Mouse (Mus musculus): ENCODE measurements around the gene Gm49340. TPM values are rescaled to one million over a fixed set of nuclear protein-coding genes. Genes with fewer than 3 reads are reported as not detected.

Gm49340 gene
- polyA plus RNA-seq (2014; fragmentation: Illumina TruSeq; extraction: RNeasy Lipid Tissue Mini Kit (QIAGEN cat#74804); ENCODE audit: insufficient read depth, low read depth, low replicate concordance), result not detected

DNA sequence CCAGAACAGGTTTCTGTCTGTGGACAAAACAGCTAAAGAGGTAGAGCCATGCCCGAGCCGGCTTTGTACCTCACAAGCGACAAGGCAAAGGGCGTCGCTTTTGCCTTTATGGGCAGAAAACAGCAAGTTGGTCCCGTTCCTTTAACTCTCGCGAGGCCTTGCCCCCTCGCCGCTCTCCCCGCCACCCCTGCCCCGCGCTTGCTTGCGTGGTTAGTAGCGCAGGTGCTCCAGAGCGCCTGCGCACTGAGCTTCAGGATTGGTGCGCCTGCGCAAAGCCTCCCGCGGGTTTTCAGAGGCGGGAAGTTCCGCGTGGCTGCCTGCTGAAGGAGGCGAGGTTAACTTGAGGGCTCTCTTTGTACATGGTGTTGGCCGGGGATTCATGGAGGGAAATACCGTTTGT, at the start of gene Gm49340, which contains the start of the genes Aspa and Spata22:
TSS of gene Gm49340 (plus strand) at position 300 of the 400 bp plus-strand sequence.
TSS of gene Aspa (minus strand) at position 155 of the 400 bp plus-strand sequence.
TSS of gene Spata22 (plus strand) at position 300 of the 400 bp plus-strand sequence.

DNA sequence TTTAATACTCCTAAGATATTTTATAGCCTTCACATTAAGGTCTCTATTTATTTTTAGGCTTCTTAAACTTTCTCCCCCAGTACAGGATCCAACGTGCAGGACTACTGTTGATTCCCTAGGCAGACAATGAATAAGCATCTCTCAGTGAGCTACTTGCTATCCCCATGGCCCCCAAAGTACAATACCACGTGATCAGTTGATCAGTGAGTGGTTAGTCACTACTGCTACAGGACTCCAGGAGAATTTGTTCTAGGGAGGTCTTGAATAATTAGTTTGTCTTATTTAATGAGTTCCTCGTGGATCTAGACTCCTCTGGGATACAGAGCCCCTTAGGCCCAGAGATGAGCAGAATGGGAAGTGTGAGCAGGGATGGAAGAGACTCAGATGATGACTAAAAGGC, 20.9 kb downstream of the Gm49340 start, which contains the start of gene Olfr20:
TSS of gene Olfr20 (plus strand) at position 301 of the 400 bp plus-strand sequence.

DNA sequence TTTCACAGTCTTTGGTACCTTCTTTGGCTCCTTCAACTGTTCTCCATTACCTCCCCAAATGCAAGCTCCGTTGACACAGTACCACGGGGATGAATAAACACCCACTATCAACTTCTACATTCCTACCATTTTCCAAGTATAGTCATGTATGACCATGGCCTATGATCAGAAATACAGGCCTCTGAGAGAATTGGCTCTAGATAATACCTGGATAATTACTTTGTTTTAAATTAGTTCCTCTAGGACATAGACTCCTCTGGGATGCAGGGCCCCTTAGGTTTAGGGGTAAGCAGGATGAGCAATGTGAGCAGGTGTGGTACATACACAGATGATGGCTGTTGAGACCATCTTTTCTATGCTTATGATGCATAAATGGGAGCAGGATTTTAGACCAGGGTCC, 41.4 kb downstream of the Gm49340 start, which contains the start of gene Olfr376:
TSS of gene Olfr376 (plus strand) at position 301 of the 400 bp plus-strand sequence.

DNA sequence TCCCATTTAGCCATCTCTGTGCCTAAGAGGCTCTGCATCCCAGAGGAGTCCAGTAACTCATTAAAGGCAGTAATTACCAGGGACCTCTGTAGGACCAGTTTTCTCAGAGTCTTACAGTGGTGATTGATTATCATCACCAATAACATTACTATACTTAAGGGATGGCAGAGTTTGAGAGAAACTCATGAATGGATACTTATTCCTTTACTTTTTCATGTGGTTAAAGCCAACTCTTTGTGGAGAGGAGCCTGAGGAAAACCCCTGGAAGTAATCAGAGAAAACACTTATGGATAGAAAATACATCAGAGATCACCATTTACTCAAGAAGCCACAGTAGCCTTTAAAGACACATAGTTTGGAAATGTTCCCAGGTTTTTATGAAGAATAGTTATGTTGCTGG, 70.0 kb downstream of the Gm49340 start, which contains the start of gene Olfr1:
TSS of gene Olfr1 (minus strand) at position 101 of the 400 bp plus-strand sequence.

Other genes with a start within 250 kb of the Gm49340 start
- gene Itgae, start 239.2 kb upstream of the Gm49340 start, polyA plus RNA-seq (2014; fragmentation: Illumina TruSeq; extraction: RNeasy Lipid Tissue Mini Kit (QIAGEN cat#74804); ENCODE audit: insufficient read depth, low read depth, low replicate concordance), result 1.3 TPM
- 0.49 TPM for gene Haspin, start 191.4 kb upstream of the Gm49340 start, polyA plus RNA-seq (2014; fragmentation: Illumina TruSeq; extraction: RNeasy Lipid Tissue Mini Kit (QIAGEN cat#74804); ENCODE audit: insufficient read depth, low read depth, low replicate concordance)
- 3.9 TPM for gene P2rx5, start 169.3 kb upstream of the Gm49340 start, polyA plus RNA-seq (2014; fragmentation: Illumina TruSeq; extraction: RNeasy Lipid Tissue Mini Kit (QIAGEN cat#74804); ENCODE audit: insufficient read depth, low read depth, low replicate concordance)
- gene Emc6, start 152.7 kb upstream of the Gm49340 start, polyA plus RNA-seq (2014; fragmentation: Illumina TruSeq; extraction: RNeasy Lipid Tissue Mini Kit (QIAGEN cat#74804); ENCODE audit: insufficient read depth, low read depth, low replicate concordance), result 70.2 TPM
- 108 TPM for gene Tax1bp3, start 152.7 kb upstream of the Gm49340 start, polyA plus RNA-seq (2014; fragmentation: Illumina TruSeq; extraction: RNeasy Lipid Tissue Mini Kit (QIAGEN cat#74804); ENCODE audit: insufficient read depth, low read depth, low replicate concordance)
- 7.2 TPM for gene Ctns, start 130.7 kb upstream of the Gm49340 start, polyA plus RNA-seq (2014; fragmentation: Illumina TruSeq; extraction: RNeasy Lipid Tissue Mini Kit (QIAGEN cat#74804); ENCODE audit: insufficient read depth, low read depth, low replicate concordance)
- gene Shpk, start 130.3 kb upstream of the Gm49340 start, polyA plus RNA-seq (2014; fragmentation: Illumina TruSeq; extraction: RNeasy Lipid Tissue Mini Kit (QIAGEN cat#74804); ENCODE audit: insufficient read depth, low read depth, low replicate concordance), result 2.0 TPM
- gene Trpv1, start 95.4 kb upstream of the Gm49340 start, polyA plus RNA-seq (2014; fragmentation: Illumina TruSeq; extraction: RNeasy Lipid Tissue Mini Kit (QIAGEN cat#74804); ENCODE audit: insufficient read depth, low read depth, low replicate concordance), result 0.17 TPM
- gene Trpv3, start 62.4 kb upstream of the Gm49340 start, polyA plus RNA-seq (2014; fragmentation: Illumina TruSeq; extraction: RNeasy Lipid Tissue Mini Kit (QIAGEN cat#74804); ENCODE audit: insufficient read depth, low read depth, low replicate concordance), result 0.03 TPM
- 6.8 TPM for gene Aspa, start 145 bp upstream of the Gm49340 start, polyA plus RNA-seq (2014; fragmentation: Illumina TruSeq; extraction: RNeasy Lipid Tissue Mini Kit (QIAGEN cat#74804); ENCODE audit: insufficient read depth, low read depth, low replicate concordance)
- 0.19 TPM for gene Spata22, start within 50 bp of the Gm49340 start, polyA plus RNA-seq (2014; fragmentation: Illumina TruSeq; extraction: RNeasy Lipid Tissue Mini Kit (QIAGEN cat#74804); ENCODE audit: insufficient read depth, low read depth, low replicate concordance)
- not detected for gene Olfr20, start 21.0 kb downstream of the Gm49340 start, polyA plus RNA-seq (2014; fragmentation: Illumina TruSeq; extraction: RNeasy Lipid Tissue Mini Kit (QIAGEN cat#74804); ENCODE audit: insufficient read depth, low read depth, low replicate concordance)
- gene Olfr376, start 41.5 kb downstream of the Gm49340 start, polyA plus RNA-seq (2014; fragmentation: Illumina TruSeq; extraction: RNeasy Lipid Tissue Mini Kit (QIAGEN cat#74804); ENCODE audit: insufficient read depth, low read depth, low replicate concordance), result not detected
- gene Olfr1, start 69.9 kb downstream of the Gm49340 start, polyA plus RNA-seq (2014; fragmentation: Illumina TruSeq; extraction: RNeasy Lipid Tissue Mini Kit (QIAGEN cat#74804); ENCODE audit: insufficient read depth, low read depth, low replicate concordance), result not detected
- gene Olfr378, start 98.7 kb downstream of the Gm49340 start, polyA plus RNA-seq (2014; fragmentation: Illumina TruSeq; extraction: RNeasy Lipid Tissue Mini Kit (QIAGEN cat#74804); ENCODE audit: insufficient read depth, low read depth, low replicate concordance), result not detected
- gene Olfr380, start 127.8 kb downstream of the Gm49340 start, polyA plus RNA-seq (2014; fragmentation: Illumina TruSeq; extraction: RNeasy Lipid Tissue Mini Kit (QIAGEN cat#74804); ENCODE audit: insufficient read depth, low read depth, low replicate concordance), result not detected
- not detected for gene Olfr381, start 161.9 kb downstream of the Gm49340 start, polyA plus RNA-seq (2014; fragmentation: Illumina TruSeq; extraction: RNeasy Lipid Tissue Mini Kit (QIAGEN cat#74804); ENCODE audit: insufficient read depth, low read depth, low replicate concordance)
- not detected for gene Olfr382, start 187.5 kb downstream of the Gm49340 start, polyA plus RNA-seq (2014; fragmentation: Illumina TruSeq; extraction: RNeasy Lipid Tissue Mini Kit (QIAGEN cat#74804); ENCODE audit: insufficient read depth, low read depth, low replicate concordance)